Mouse (Mus musculus) intestine, embryonic 16.5 days (tissue): ENCODE results near the gene Smarcb1. TPM values are rescaled to one million over a fixed set of nuclear protein-coding genes. Genes with fewer than 3 reads are reported as not detected.

Experiments
- polyA plus RNA-seq: library from polyadenylated mRNA; unstranded; fragments of >200 nt; fragmentation: Nextera tagmentation; extraction: Ambion mirVana; gene quantifications from 2 replicates; pipeline ENCODE4 v1.2.1, GENCODE M21; 2015

Gene Smarcb1
- polyA plus RNA-seq, 1 experiment from 2014 or later = 171 TPM

Other genes with a start within 250 kb of the Smarcb1 start
- gene Cabin1, start 157.3 kb downstream of the Smarcb1 start, polyA plus RNA-seq = 26.4 and 27.1 TPM in 2 replicates
- gene Ddt, start 148.2 kb downstream of the Smarcb1 start, polyA plus RNA-seq = 82.0 and 92.1 TPM in 2 replicates
- gene Gm20441, start 140.7 kb downstream of the Smarcb1 start, polyA plus RNA-seq = not detected in 2 replicates
- 49.1 and 53.1 TPM in 2 replicates for gene Gstt3, start 140.2 kb downstream of the Smarcb1 start, polyA plus RNA-seq
- 16.4 and 19.2 TPM in 2 replicates for gene Gstt1, start 123.0 kb downstream of the Smarcb1 start, polyA plus RNA-seq
- gene Gstt4, start 99.1 kb downstream of the Smarcb1 start, polyA plus RNA-seq = not detected in 2 replicates
- 78.3 and 83.7 TPM in 2 replicates for gene Gstt2, start 84.2 kb downstream of the Smarcb1 start, polyA plus RNA-seq
- 1,982 and 2,201 TPM in 2 replicates for gene Mif, start 61.4 kb downstream of the Smarcb1 start, polyA plus RNA-seq
- gene Derl3, start 28.2 kb downstream of the Smarcb1 start, polyA plus RNA-seq = 6.8 and 9.7 TPM in 2 replicates
- 252 and 271 TPM in 2 replicates for gene Chchd10, start 11.5 kb upstream of the Smarcb1 start, polyA plus RNA-seq
- 23.5 and 25.4 TPM in 2 replicates for gene Mmp11, start 14.9 kb upstream of the Smarcb1 start, polyA plus RNA-seq
- 0.29 and 0.51 TPM in 2 replicates for gene Gm867, start 19.1 kb upstream of the Smarcb1 start, polyA plus RNA-seq
- gene Vpreb3, start 21.4 kb upstream of the Smarcb1 start, polyA plus RNA-seq = 0.68 TPM in 1 of 2 replicates, not detected in the other
- not detected in 2 replicates for gene Gm5134, start 32.9 kb upstream of the Smarcb1 start, polyA plus RNA-seq
- 16.4 and 16.6 TPM in 2 replicates for gene Zfp280b, start 111.0 kb upstream of the Smarcb1 start, polyA plus RNA-seq
- 0.73 and 1.4 TPM in 2 replicates for gene Slc5a4b, start 189.3 kb upstream of the Smarcb1 start, polyA plus RNA-seq
- gene Slc5a4a, start 225.8 kb upstream of the Smarcb1 start, polyA plus RNA-seq = 0.21 and 0.28 TPM in 2 replicates